Mouse (Mus musculus) CD4-positive naive resting alpha-beta T cell, adult 57 days (primary cell): ENCODE measurements around the gene Drg1. TPM values are rescaled to one million over a fixed set of nuclear protein-coding genes. Genes with fewer than 3 reads are reported as not detected.

Source experiments
- total RNA-seq: library from RNA; stranded (reverse); gene quantifications from one replicate; pipeline ENCODE4 v1.2.4, GENCODE M21; 2023

The Drg1 gene
- 57.3 TPM for total RNA-seq

DNA sequence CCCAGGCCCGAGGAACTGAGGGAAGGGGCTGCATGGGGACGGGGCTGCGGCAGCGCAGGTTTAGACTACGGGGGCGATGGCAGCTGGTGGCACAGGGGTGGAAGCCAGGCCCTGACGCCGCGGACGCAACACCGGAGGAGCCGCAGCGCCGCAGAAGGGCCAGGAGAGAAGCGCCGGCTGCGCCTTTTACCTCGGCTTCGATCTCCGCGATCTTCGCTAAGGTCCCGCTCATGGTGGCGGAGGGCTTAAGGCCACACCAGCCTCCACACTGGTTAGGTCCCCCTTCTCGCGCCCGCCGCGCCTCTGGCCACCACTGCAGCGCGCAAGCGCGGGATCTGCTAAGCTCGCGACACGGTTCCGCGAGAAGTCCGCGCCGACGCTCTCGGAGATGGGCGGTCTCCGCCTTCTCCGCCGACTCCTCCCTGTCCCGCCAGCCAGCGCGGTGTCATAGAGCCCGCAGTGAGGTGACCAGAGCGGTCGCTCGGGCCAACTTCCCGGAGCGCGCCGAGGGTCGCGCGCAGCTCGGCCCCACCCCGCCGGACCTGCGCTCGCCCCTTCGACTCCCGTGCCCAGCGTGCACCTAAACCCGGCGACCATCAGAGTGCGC, at the start of gene Drg1:
Drg1 (minus strand) TSS at position 337 of the 607 bp plus-strand sequence.

GRCm38 (mm10) chr11:3288521-3289301, 22.5 kb upstream of the Drg1 start, which contains the start of gene Patz1:
Gene Patz1 (plus strand): TSS chr11:3288874.

GRCm38 (mm10) chr11:3202231-3202701, 63.9 kb downstream of the Drg1 start, which contains the start of gene Eif4enif1:
Gene Eif4enif1 (plus strand): TSS chr11:3202392.

GRCm38 (mm10) chr11:3193363-3193762, 72.9 kb downstream of the Drg1 start, which contains the start of gene Sfi1:
Gene Sfi1 (minus strand): TSS chr11:3193463.

Other genes with a start within 250 kb of the Drg1 start
- gene Sfi1, start 73.0 kb downstream of the Drg1 start, total RNA-seq = 206 TPM
- gene Eif4enif1, start 64.0 kb downstream of the Drg1 start, total RNA-seq = 74.5 TPM
- gene Patz1, start 22.5 kb upstream of the Drg1 start, total RNA-seq = 100 TPM
- 363 TPM for gene Pik3ip1, start 64.0 kb upstream of the Drg1 start, total RNA-seq
- gene Limk2, start 142.8 kb upstream of the Drg1 start, total RNA-seq = 108 TPM
- gene Rnf185, start 185.9 kb upstream of the Drg1 start, total RNA-seq = 17.9 TPM
- gene Pla2g3, start 221.9 kb upstream of the Drg1 start, total RNA-seq = 0.21 TPM
- gene Inpp5j, start 238.4 kb upstream of the Drg1 start, total RNA-seq = not detected
- gene Selenom, start 248.3 kb upstream of the Drg1 start, total RNA-seq = not detected